Mouse (Mus musculus) kidney, adult 2 months (tissue): ENCODE data around the gene Uvrag. TPM values are rescaled to one million over a fixed set of nuclear protein-coding genes. Genes with fewer than 3 reads are reported as not detected.

ENCODE experiments used
- DNase-seq: peaks from one replicate; pipeline ENCODE4 v3.0.0; 2021
- H3K27ac ChIP-seq: fragments of 200-500 bp; 2 replicates; pipeline ENCODE4 v1.5.1; 2012; ENCODE audit warnings: low read depth, low read length, control low read depth, inconsistent platforms; ENCODE audit not compliant: insufficient read depth
- H3K27me3 ChIP-seq: fragments of 200-500 bp; replicated peaks from 2 replicates; pipeline ENCODE4 v1.6.1; 2012; ENCODE audit warnings: mild to moderate bottlenecking, moderate library complexity, low read length, inconsistent platforms; ENCODE audit not compliant: control insufficient read depth, insufficient read depth
- H3K36me3 ChIP-seq: fragments of 200-500 bp; 2 replicates; pipeline ENCODE4 v1.6.1; 2012; ENCODE audit warnings: mild to moderate bottlenecking, moderate library complexity, low read length, inconsistent platforms; ENCODE audit not compliant: control insufficient read depth, insufficient read depth
- H3K4me1 ChIP-seq: fragments of 200-500 bp; 2 replicates; pipeline ENCODE4 v1.6.1; 2011; ENCODE audit warnings: low read length; ENCODE audit not compliant: control insufficient read depth, insufficient read depth
- H3K4me3 ChIP-seq: fragments of 200-500 bp; 2 replicates; pipeline ENCODE4 v1.5.1; 2011; ENCODE audit warnings: mild to moderate bottlenecking, low read depth, low read length, control low read depth; ENCODE audit not compliant: insufficient read depth
- CTCF ChIP-seq: fragments of 200-500 bp; conservative IDR thresholded peaks from 2 replicates; pipeline ENCODE4 v1.5.1; 2011; ENCODE audit warnings: low read depth, mild to moderate bottlenecking, control low read depth, low read length, moderate library complexity, mixed read lengths; ENCODE audit not compliant: insufficient read depth, insufficient read length
- POLR2A ChIP-seq: fragments of 200-500 bp; IDR thresholded peaks from one replicate; pipeline ENCODE4 v1.6.1; 2011; ENCODE audit warnings: low read depth, low read length, control low read depth
- WGBS: fragments of 180-500 bp; shearing (Covaris S2); methylation state at CpG from one replicate; pipeline ENCODE4 v1.1.7; 2018; 5-methylcytosine and 5-hydroxymethylcytosine counted together
- polyA plus RNA-seq: library from polyadenylated mRNA; depleted of rRNA; stranded (reverse); fragments of >200 nt; gene quantifications from 2 replicates; pipeline ENCODE4 v1.2.3, GENCODE M21; 2012

Gene Uvrag
- polyA plus RNA-seq, 1 experiment: 8.0 TPM

DNA sequence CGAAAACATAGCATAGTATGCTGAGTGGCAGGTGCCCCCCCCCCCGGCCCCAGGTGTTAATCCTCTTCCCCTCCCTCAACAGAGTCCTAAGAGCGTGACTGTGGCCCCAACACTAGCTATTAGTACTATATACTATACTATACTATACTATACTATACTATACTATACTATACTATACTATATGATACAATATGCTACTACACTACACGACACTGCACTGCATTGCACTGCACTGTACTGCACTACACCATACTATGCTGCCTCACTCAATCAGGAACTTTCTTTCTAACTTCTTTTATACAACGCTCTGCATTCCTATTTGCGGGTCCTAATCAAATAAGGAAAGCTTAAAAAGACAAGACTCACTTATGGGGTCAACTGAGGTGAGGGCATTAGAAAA, 224.4 kb downstream of the Uvrag start:
- TF ChIP-seq POLR2A: no peak
- no peak for TF ChIP-seq CTCF
- no peak overlapping the region for H3K4me3 ChIP-seq
- no peaks in the 10 kb centered on the region for H3K27me3 ChIP-seq
- 96% methylated on average over 6 of the region's 6 CpGs for WGBS
- H3K4me1 ChIP-seq: no peaks in the 10 kb centered on the region
- no peak for DNase-seq
- H3K27ac ChIP-seq: no peak overlapping the region
- no peaks in the 10 kb centered on the region for H3K36me3 ChIP-seq

- 71% methylated on average over 2 of the region's 2 CpGs for WGBS
- DNase-seq: no peak
- Histone ChIP-seq H3K27me3 (no peaks in the 10 kb centered on the region), H3K27ac (no peak overlapping the region), H3K36me3 (no peaks in the 10 kb centered on the region), H3K4me3 (no peak overlapping the region), H3K4me1 (no peaks in the 10 kb centered on the region)
- TF ChIP-seq CTCF (no peak), POLR2A (no peak)
These were observed 228.0 kb downstream of the Uvrag start for GRCm38 (mm10) chr7:98912953-98913360.

GRCm38 (mm10) chr7:98911276-98911675, 229.7 kb downstream of the Uvrag start:
- no peaks in the 10 kb centered on the region for H3K4me1 ChIP-seq
- H3K27me3 ChIP-seq: no peaks in the 10 kb centered on the region
- no peak overlapping the region for H3K27ac ChIP-seq
- DNase-seq: no peak
- no peak for TF ChIP-seq CTCF
- no peak for TF ChIP-seq POLR2A
- no peak overlapping the region for H3K4me3 ChIP-seq
- no peaks in the 10 kb centered on the region for H3K36me3 ChIP-seq
- 84% methylated on average over 8 of the region's 8 CpGs for WGBS

DNA sequence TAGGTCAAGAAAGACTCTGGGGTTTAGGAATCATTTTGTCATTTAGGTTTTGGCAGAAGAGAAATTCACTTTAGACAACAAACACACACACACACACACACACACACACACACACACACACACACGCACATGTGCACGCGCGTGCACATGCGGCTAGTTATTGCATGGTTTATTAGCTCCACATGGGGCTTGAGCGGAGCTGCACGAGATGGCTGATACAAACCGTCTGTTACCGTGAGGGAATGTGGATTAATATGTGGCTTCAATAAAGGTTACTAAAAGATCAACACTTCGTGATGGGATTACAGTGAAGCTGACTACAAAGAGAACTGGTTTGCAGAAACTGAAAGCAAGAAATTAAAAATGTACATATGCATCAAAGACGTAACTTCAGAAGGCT, 230.2 kb downstream of the Uvrag start:
- Histone ChIP-seq H3K27me3 (no peaks in the 10 kb centered on the region), H3K27ac (no peak overlapping the region), H3K36me3 (no peaks in the 10 kb centered on the region), H3K4me3 (no peak overlapping the region), H3K4me1 (no peaks in the 10 kb centered on the region)
- WGBS: 87% methylated on average over 11 of the region's 11 CpGs
- DNase-seq: no peak
- no peak for TF ChIP-seq CTCF
- TF ChIP-seq POLR2A: no peak

DNA sequence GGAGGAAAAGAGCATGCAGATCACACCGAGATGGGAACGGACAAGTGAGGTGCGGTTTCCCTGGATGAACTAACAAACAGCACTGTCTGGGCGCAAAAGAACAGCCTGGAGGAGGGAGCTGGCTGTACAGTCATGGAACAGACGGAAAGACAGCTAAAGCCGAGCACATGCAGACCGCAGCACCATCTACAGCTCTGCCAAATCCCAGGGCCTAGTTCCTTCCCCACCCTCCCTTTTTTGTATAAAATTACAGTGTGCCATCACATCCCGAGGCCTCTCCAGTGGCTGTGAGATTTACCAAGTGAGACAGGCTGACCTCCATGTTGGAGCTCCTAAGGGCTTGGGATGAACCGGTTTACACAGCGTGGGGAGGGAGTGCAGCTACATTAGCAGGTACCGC, 230.8 kb downstream of the Uvrag start:
- TF ChIP-seq POLR2A: no peak
- TF ChIP-seq CTCF: no peak
- Histone ChIP-seq H3K36me3 (no peaks in the 10 kb centered on the region), H3K4me3 (no peak overlapping the region), H3K27me3 (no peaks in the 10 kb centered on the region), H3K27ac (no peak overlapping the region), H3K4me1 (no peaks in the 10 kb centered on the region)
- 83% methylated on average over 11 of the region's 11 CpGs for WGBS
- DNase-seq: no peak

DNA sequence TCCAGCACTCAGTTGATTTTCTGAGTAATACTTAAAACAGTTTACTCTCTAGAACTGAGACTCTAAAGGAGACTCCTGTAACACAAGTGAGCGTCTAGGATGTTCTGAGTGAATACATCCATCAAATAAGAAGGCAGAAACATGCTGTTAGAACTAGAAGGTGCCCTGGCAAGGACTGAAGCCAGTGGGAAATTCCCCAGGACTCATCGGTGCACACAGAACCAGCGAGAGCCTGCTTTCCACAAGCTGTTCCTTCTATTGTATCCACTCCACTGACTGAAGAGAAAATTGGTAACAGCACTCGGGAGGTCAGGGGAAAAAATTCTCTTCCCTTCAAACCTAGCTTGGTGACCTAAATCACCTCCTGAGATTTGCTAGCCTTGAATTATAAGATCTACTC, 233.5 kb downstream of the Uvrag start:
- H3K4me3 ChIP-seq: no peak overlapping the region
- no peaks in the 10 kb centered on the region for H3K36me3 ChIP-seq
- WGBS: 80% methylated on average over 4 of the region's 4 CpGs
- TF ChIP-seq CTCF: no peak
- no peak for TF ChIP-seq POLR2A
- peaks cover 12% of the 10 kb centered on the region for H3K4me1 ChIP-seq
- DNase-seq: no peak
- H3K27ac ChIP-seq: no peak overlapping the region
- no peaks in the 10 kb centered on the region for H3K27me3 ChIP-seq

DNA sequence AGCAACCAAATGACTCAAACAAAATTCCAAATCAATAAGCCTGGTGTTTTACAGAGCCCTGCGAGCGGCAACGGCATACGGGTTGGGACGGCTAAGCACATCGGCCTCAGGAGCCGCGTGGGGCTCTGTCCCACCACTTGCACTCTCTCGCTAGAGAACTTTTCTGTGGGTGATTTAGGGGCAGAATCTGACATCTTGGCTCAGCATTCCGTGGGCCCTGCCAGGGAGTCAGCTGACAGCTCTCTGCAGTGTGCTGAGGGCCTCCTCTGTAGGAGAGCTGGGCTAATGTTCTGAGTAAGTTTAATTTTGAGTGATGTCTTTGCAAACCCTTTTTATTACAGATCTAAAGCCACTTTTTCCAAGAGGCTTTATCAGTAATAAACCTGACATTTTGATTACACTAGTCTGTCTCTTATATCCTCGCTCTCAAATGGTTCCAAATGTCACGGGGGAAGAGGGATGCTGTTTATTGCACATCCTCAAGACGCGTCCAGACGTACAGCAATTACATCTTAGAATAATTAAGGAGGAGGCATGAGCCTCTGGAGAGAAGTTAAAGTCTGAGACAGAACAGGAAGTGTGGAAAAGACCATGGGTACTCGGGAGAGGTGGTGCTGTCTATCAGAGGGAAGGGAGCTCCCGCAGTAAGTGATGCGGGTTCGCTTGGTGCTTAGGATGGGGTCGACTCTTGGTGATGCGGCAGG, 236.1 kb downstream of the Uvrag start:
- peaks cover 12% of the 10 kb centered on the region for H3K4me1 ChIP-seq
- no peak overlapping the region for H3K4me3 ChIP-seq
- no peak overlapping the region for H3K27ac ChIP-seq
- no peaks in the 10 kb centered on the region for H3K36me3 ChIP-seq
- no peaks in the 10 kb centered on the region for H3K27me3 ChIP-seq
- no peak for TF ChIP-seq CTCF
- TF ChIP-seq POLR2A: no peak
- peak; percentile 59 for DNase-seq
- 70% methylated on average over 21 of the region's 21 CpGs for WGBS
